Mouse (Mus musculus): ENCODE measurements around the gene Maml1.

GRCm38 (mm10) chr11:50243926-50244325, 48.2 kb downstream of the Maml1 start:
- TF ChIP-seq POLR2A (IDR thresholded peaks at IDR 0.05; ENCODE audit: control insufficient read depth, extremely low read depth, insufficient read depth, low read length, poor library complexity) (no peak), CTCF (IDR thresholded peaks at IDR 0.05; ENCODE audit: borderline replicate concordance, control insufficient read depth, extremely low read depth, insufficient read depth, low read length, poor library complexity) (no peak)

Measured in thymus, adult 2 months (tissue).